Mouse (Mus musculus) NIH3T3 (cell line): ENCODE measurements around the gene Itga9.

Experiments
- DNase-seq: peaks from one replicate; pipeline ENCODE4 v3.0.0-alpha.2; 2012; ENCODE audit warnings: low read depth

The Itga9 gene

GRCm38 (mm10) chr9:118920798-118921515, 314.5 kb downstream of the Itga9 start:
- DNase-seq: peak; percentile 91

GRCm38 (mm10) chr9:118921926-118922325, 315.4 kb downstream of the Itga9 start:
- no peak for DNase-seq

GRCm38 (mm10) chr9:118924554-118925085, 318.1 kb downstream of the Itga9 start:
- DNase-seq: no peak

DNA sequence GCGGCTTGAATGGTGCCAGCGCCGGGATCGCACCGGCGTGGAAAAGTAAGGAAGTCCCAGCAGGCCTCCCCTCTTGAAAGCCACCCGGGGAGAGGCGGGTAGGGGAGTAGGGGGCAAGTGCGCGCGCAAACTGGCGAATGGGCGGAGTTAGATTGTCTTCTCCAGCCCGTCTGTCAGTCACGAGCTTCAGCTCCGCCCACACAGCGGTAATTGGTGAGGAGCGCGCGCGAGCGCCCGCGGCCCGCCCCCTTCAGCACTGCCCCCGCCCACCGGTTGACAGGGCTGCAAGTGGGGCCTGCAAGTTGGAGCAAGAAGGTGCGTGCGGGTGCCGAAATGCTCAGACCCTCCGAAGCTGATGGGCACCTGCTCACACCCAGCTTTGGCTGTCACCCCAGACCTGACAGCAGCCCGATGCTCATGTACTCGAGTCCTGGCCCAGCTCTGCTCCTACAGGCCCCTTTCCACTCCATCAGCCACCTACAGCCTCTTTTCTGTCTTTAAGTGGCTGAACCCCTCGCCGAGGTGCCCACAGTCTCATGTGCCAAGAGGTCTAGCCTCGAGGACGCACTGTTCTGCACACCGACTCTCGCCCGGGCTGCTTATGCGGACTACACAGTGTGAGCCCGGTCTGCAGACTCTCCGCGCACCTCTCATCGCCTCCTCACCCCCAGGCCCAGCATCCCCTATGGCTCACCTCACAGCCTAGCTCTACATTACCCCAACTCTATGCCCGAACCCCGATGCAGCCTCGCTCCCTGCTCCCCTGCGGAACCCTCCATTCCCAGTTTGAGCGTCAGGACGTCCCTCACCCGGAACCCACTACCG, 319.0 kb downstream of the Itga9 start:
- peak; percentile 96 for DNase-seq

GRCm38 (mm10) chr9:118926111-118926650, 319.7 kb downstream of the Itga9 start, which contains the start of gene Ctdspl:
Gene Ctdspl (plus strand): TSS chr9:118926453.
- DNase-seq: peak; percentile 73

DNA sequence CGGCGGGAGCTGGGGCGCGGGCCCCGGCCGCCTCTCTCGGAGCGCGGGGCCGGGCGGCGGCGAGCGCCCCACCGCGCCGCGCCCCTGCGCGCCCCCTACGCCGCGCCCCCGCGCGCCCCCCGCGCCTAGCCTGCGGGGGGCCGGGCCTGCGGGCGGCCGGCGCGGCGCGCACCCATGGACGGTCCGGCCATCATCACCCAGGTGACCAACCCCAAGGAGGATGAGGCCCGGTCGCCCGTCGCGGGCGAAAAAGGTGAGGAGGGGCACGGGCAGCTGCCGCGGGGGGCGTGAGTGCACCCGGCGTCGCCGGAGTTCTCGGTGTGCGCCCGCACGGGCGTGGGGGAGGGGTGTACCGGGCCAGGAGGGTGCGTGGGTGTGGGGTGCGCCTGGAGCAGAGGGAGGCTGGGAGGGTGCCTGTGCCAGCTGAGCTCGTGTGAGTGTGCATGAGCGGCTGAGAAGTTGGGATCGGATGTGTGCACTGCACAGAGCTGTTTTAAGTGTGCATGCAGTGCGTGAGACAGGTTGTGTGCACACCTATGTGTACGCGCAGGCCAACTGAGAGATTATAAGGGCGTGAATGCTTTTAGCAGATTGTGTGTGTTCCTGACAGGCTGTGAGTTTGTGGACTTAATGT, 320.3 kb downstream of the Itga9 start:
- DNase-seq: peak; percentile 52

DNA sequence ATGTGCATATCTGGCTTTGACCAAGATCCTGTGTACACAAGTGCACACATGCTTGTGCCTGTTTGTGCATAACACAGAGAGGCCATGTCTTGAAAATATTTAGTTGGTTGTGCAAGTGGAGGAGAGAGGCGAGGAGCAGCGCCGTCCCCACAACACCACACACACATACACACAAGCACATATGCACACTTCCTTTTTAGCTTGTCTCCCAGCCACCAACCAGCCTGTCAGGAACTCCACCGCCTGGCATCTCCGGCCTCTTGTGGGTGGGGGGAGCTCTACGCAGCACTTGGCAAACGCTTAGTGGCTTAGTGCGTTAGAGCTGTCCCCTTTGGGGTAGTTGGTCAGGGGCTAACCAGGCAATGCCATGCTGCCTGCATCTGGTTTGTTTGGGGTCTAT, 321.0 kb downstream of the Itga9 start:
- no peak for DNase-seq

DNA sequence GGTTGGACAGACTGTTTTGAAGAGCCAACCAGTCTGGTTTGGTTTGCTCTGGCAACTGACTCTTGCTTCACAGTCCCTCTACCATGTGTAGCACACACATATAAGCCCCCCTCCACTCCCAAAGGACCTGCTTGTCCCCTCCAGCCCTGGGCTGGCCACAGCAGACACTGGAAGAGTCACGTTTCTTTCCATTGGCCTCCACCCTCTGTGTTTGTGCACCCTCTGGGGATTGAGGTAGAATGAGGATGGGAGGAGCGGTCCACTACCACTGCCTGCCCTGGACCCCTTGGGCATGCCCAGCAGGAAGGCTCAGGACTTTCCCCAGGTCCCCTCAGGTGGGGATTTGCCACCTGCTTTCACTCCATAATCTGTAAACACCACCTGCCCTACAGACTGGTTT, 321.5 kb downstream of the Itga9 start:
- no peak for DNase-seq

DNA sequence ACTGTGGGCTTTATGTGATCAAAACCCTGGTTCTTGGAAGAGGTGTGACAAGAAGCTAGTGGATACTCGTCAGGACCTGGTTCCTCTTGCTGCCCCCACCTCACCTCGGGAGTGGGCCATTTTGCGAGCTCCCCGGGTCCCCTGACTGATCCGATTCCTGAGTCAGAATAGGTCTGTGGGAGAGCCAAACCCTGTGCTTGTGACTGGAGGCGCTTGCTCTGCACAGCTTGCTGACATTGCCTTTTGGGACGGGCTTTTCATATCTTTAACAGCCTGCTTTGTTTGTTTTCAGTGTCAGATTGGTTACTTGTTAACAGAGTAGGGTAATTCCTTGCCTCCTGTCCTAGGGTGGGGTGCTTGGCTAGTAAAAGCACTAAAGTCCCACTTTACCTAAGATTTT, 322.2 kb downstream of the Itga9 start:
- no peak for DNase-seq

GRCm38 (mm10) chr9:118930611-118931010, 324.1 kb downstream of the Itga9 start:
- no peak for DNase-seq

DNA sequence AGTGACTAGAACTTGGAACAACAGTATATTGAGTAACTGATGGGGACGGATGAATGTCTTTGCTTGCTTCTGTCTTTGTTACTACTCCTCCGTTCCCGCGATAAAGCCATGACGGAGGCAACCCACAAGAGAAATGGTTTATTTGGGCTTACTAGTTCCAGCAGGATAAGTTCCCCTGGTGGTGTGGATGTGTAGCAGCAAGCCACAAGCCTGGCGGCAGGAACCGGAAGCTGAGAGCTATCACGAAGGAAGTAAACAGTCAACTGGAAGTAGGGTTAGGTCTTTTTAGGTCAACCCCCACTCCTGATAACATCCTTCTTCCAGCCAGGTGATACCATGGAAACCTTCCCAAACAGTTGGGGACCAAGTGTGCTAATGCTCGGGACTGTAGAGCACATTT, 327.3 kb downstream of the Itga9 start:
- no peak for DNase-seq

GRCm38 (mm10) chr9:118934319-118934718, 327.8 kb downstream of the Itga9 start:
- no peak for DNase-seq

GRCm38 (mm10) chr9:118935098-118935497, 328.6 kb downstream of the Itga9 start:
- no peak for DNase-seq

GRCm38 (mm10) chr9:118936071-118936470, 329.6 kb downstream of the Itga9 start:
- no peak for DNase-seq

- DNase-seq: peak; percentile 22
These were observed 331.0 kb downstream of the Itga9 start for GRCm38 (mm10) chr9:118937515-118937914.

GRCm38 (mm10) chr9:118939410-118939809, 332.9 kb downstream of the Itga9 start:
- no peak for DNase-seq

- no peak for DNase-seq
These were observed 333.3 kb downstream of the Itga9 start for GRCm38 (mm10) chr9:118939831-118940230.

- peak; percentile 29 for DNase-seq
These were observed 334.2 kb downstream of the Itga9 start for GRCm38 (mm10) chr9:118940591-118941207.

DNA sequence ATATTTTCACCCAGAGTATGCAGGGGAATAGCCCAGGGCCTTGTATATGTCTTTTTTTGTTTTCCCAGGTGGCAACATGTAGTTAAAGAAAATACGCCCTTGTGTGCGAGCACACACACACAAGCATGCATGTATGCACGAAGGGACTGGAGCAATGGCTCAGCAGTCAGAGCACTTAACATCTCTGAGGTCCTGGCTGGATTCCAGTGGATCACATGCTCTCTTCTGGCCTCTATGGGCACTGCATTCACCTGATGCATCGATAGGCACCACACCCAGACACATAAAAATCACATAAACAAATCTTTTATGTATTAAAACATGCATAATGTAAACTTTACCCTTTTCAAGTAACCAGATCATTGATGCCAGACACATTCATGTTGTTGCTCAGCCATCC, 335.5 kb downstream of the Itga9 start:
- no peak for DNase-seq

DNA sequence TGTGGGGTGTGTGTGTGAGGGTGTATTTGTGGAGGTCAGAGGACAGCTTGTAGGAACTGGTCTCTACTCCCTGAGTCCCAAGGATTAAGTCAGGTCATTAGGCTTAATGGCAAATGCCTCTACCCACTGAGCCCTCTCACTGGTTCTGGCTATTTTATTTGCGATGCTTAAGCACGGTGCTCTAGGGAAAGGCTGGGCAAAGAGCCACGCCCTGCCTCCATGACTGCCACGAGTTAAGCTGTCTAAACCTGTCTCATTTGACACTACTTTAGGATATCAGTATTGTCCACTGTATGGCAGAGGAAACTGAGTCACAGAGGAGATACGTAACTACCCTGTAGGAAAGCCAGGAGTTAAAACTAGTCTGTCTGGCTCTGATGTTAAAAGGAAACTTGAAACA, 337.5 kb downstream of the Itga9 start:
- no peak for DNase-seq

- no peak for DNase-seq
These were observed 337.9 kb downstream of the Itga9 start for GRCm38 (mm10) chr9:118944388-118944787.

DNA sequence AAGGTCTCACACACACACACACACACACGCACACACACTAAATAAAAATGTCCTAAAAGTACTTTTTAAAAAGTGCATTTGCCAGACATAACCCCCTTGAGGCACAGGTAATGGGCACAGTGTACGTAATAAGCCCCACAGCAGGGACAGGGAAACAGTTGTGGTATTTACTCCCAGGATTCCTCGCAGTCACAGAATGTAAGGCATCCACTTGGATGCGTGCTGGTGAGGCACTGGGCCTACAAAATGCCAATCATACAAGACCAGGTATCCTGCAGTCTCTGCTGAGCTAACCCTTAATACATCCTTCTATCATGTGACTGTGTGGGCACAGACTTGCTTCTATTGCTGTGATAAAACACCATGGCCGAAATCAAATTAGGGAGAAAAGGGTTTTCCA, 342.0 kb downstream of the Itga9 start:
- DNase-seq: no peak
